ENCODE assay signal across 8 mouse cellular contexts in genomic region chr7:44384716-44385059, GRCm38 (mm10). TPM values are rescaled to one million over a fixed set of nuclear protein-coding genes. Genes with fewer than 3 reads are reported as not detected.
DNase-seq lines count a peak whose midpoint lies in the region; ATAC-seq and TF ChIP-seq lines count a peak whose summit lies in the region.

No protein-coding gene starts in this region.

- H3K9me3 ChIP-seq in heart, embryonic 10.5 days, result no peaks in the 10 kb centered on the region
- no peaks in the 10 kb centered on the region for H3K9me3 ChIP-seq in G1E (replicated peaks)
- 0 out of 2 replicates have a peak, but pooled peaks cover 3% of the 10 kb centered on the region for H3K9me3 ChIP-seq in heart, postnatal 0 days (replicated peaks; ENCODE audit: control insufficient read depth, low read length)

- H3K4me2 ChIP-seq in heart, postnatal 0 days (ENCODE audit: low read depth, low read length), result peak overlapping the region; percentile 87

- intact Hi-C loops in heart, postnatal 14 days (cut with DNase I), result no loop called here

- H3K27ac ChIP-seq in heart, embryonic 10.5 days, result no peak overlapping the region
- H3K27ac ChIP-seq in heart, postnatal 0 days (ENCODE audit: low read depth), result no peak overlapping the region

- peak overlapping the region; percentile 8; the same call in 1 of the 2 replicates for H3K9ac ChIP-seq in heart, postnatal 0 days (replicated peaks; ENCODE audit: low read depth, low read length)

- no peak for TF ChIP-seq CTCF in G1E (IDR thresholded peaks at IDR 0.05; ENCODE audit: low read depth, low read length)
- TF ChIP-seq CTCF in heart, postnatal 0 days (IDR thresholded peaks at IDR 0.05; ENCODE audit: low read depth), result no peak

- H3K36me3 ChIP-seq in heart, embryonic 10.5 days, result no peaks in the 10 kb centered on the region
- no peaks in the 10 kb centered on the region for H3K36me3 ChIP-seq in G1E (replicated peaks)
- no peaks in the 10 kb centered on the region for H3K36me3 ChIP-seq in heart, postnatal 0 days (replicated peaks; ENCODE audit: control insufficient read depth, insufficient read depth, low read length)

- ATAC-seq in G1E (ENCODE audit: extremely low read depth, insufficient number of reproducible peaks, low FRiP score, poor library complexity, severe bottlenecking), result no peak
- peak; percentile 28; the same call in 1 of the 2 replicates for ATAC-seq in heart, postnatal 0 days (ENCODE audit: insufficient read depth, low read depth)
- peak; percentile 29; the same call in 1 of the 2 replicates for ATAC-seq in megakaryocyte progenitor cell, adult 5-6 weeks (replicated peaks; ENCODE audit: poor library complexity)

- peak overlapping the region; percentile 64 for H3K4me3 ChIP-seq in heart, embryonic 10.5 days
- H3K4me3 ChIP-seq in G1E (ENCODE audit: low read depth, low read length), result peak overlapping the region; percentile 23; the same call in 1 of the 2 replicates
- H3K4me3 ChIP-seq in heart, postnatal 0 days (ENCODE audit: low read depth, low read length), result peak overlapping the region; percentile 49

- no peak for TF ChIP-seq EP300 in heart, postnatal 0 days (IDR thresholded peaks at IDR 0.05; ENCODE audit: low read depth)

- no peak for DNase-seq in heart, embryonic 10.5 days (ENCODE audit: low spot score)
- no peak for DNase-seq in heart, postnatal 14 days
- DNase-seq in G1E (ENCODE audit: low spot score) (no peak), MN1 (ENCODE audit: low spot score) (no peak)
- DNase-seq in heart, postnatal 0 days (ENCODE audit: low spot score), result no peak
- no peak for DNase-seq in thymus, postnatal 0 days (ENCODE audit: low spot score)
- DNase-seq in retina, embryonic 14.5 days (ENCODE audit: low spot score), result no peak

- peaks cover 11% of the 10 kb centered on the region for H3K4me1 ChIP-seq in heart, embryonic 10.5 days
- peaks cover 8% of the 10 kb centered on the region for H3K4me1 ChIP-seq in G1E (ENCODE audit: insufficient read depth, low read depth, low read length)
- H3K4me1 ChIP-seq in heart, postnatal 0 days (ENCODE audit: control insufficient read depth, insufficient read depth), result peaks cover 4% of the 10 kb centered on the region

- H3K27me3 ChIP-seq in heart, embryonic 10.5 days (ENCODE audit: insufficient read depth, poor library complexity, severe bottlenecking), result peaks cover 71% of the 10 kb centered on the region
- H3K27me3 ChIP-seq in G1E (ENCODE audit: insufficient read depth, low read length), result peaks cover 64% of the 10 kb centered on the region
- peaks cover 14% of the 10 kb centered on the region; the same call in 1 of the 2 replicates for H3K27me3 ChIP-seq in heart, postnatal 0 days (ENCODE audit: control insufficient read depth, insufficient read depth, low read length)

- under 1% methylated on average over 17 of the region's 17 CpGs for WGBS in heart, embryonic 10.5 days
- WGBS in heart, postnatal 0 days, result 2% methylated on average over 17 of the region's 17 CpGs

RNA-seq across cellular contexts. Expression of gene Syt3, which starts 0.8 kb away (rescaled TPM):
- 0.74 and 0.78 TPM in 2 replicates for polyA plus RNA-seq in heart, embryonic 10.5 days (2016; fragmentation: Nextera tagmentation; extraction: Ambion mirVana)
- total RNA-seq in heart, postnatal 14 days (2021), result 1 to 10 TPM; 1.5 to 2.2 TPM
- total RNA-seq in G1E (2014; fragmentation: Nextera tagmentation) (not detected in 2 replicates), G1E (2017) (not detected in 2 replicates)
- 0.02 TPM in 1 of 2 replicates, not detected in the other for polyA plus RNA-seq in G1E (2012)
- 0.58 and 3.1 TPM in 2 replicates for total RNA-seq in heart, postnatal 0 days (2014; rRNA removed; ENCODE audit: low replicate concordance)
- 0.81 and 0.86 TPM in 2 replicates for polyA plus RNA-seq in heart, postnatal 0 days (2015; fragmentation: Nextera tagmentation; extraction: Ambion mirVana)
- 0.22 and 0.24 TPM in 2 replicates for total RNA-seq in megakaryocyte progenitor cell, adult 5-6 weeks (2015)
- total RNA-seq in megakaryocyte progenitor cell, adult 5-6 weeks (2017), result 0.12 and 0.14 TPM in 2 replicates
- polyA plus RNA-seq in thymus, postnatal 0 days (2015; fragmentation: Nextera tagmentation; extraction: Ambion mirVana), result 0.26 and 0.38 TPM in 2 replicates

RNA-seq across cellular contexts. Expression of gene 1700008O03Rik, which starts 0.9 kb away (rescaled TPM):
- 0.49 and 0.83 TPM in 2 replicates for polyA plus RNA-seq in heart, embryonic 10.5 days (2016; fragmentation: Nextera tagmentation; extraction: Ambion mirVana)
- total RNA-seq in heart, postnatal 14 days (2021), result under 1 TPM in 1 of 2 experiments, not detected in 1; 0.24 TPM
- total RNA-seq in G1E (2014; fragmentation: Nextera tagmentation) (2.5 TPM in 1 of 2 replicates, not detected in the other), G1E (2017) (0.11 and 0.41 TPM in 2 replicates)
- polyA plus RNA-seq in G1E (2012), result 0.49 and 0.61 TPM in 2 replicates
- total RNA-seq in heart, postnatal 0 days (2014; rRNA removed; ENCODE audit: low replicate concordance), result not detected in 2 replicates
- polyA plus RNA-seq in heart, postnatal 0 days (2015; fragmentation: Nextera tagmentation; extraction: Ambion mirVana), result 0.14 and 0.52 TPM in 2 replicates
- 0.44 and 1.5 TPM in 2 replicates for total RNA-seq in megakaryocyte progenitor cell, adult 5-6 weeks (2015)
- 1.8 and 2.2 TPM in 2 replicates for total RNA-seq in megakaryocyte progenitor cell, adult 5-6 weeks (2017)
- polyA plus RNA-seq in thymus, postnatal 0 days (2015; fragmentation: Nextera tagmentation; extraction: Ambion mirVana), result 0.59 and 0.90 TPM in 2 replicates

RNA-seq across cellular contexts. Expression of gene Lrrc4b, which starts 44.1 kb away (rescaled TPM):
- polyA plus RNA-seq in heart, embryonic 10.5 days (2016; fragmentation: Nextera tagmentation; extraction: Ambion mirVana), result 1.2 and 1.7 TPM in 2 replicates
- 10 to 100 TPM; 18.7 to 19.7 TPM for total RNA-seq in heart, postnatal 14 days (2021)
- total RNA-seq in G1E (2014; fragmentation: Nextera tagmentation) (not detected in 2 replicates), G1E (2017) (0.05 TPM in 1 of 2 replicates, not detected in the other)
- polyA plus RNA-seq in G1E (2012), result not detected in 2 replicates
- total RNA-seq in heart, postnatal 0 days (2014; rRNA removed; ENCODE audit: low replicate concordance), result 55.6 and 89.5 TPM in 2 replicates
- polyA plus RNA-seq in heart, postnatal 0 days (2015; fragmentation: Nextera tagmentation; extraction: Ambion mirVana), result 2.8 TPM in 2 replicates
- total RNA-seq in megakaryocyte progenitor cell, adult 5-6 weeks (2015), result not detected in 2 replicates
- not detected in 2 replicates for total RNA-seq in megakaryocyte progenitor cell, adult 5-6 weeks (2017)
- 0.05 TPM in 1 of 2 replicates, not detected in the other for polyA plus RNA-seq in thymus, postnatal 0 days (2015; fragmentation: Nextera tagmentation; extraction: Ambion mirVana)

Comparison
In these comparisons a context has a peak if more than half of its experiments do, and no peak if none do; other contexts are left out.
1. RNA of gene Lrrc4b, which starts 44.1 kb away (total RNA-seq): 55.6 to 89.5 TPM in heart, postnatal 0 days and 18.7 to 19.7 TPM in heart, postnatal 14 days; 0.05 TPM in G1E and not detected in megakaryocyte progenitor cell, adult 5-6 weeks; every median in the first group is over 10 times any median in the second.
2. Peak in every context shown above with its lines, with median percentiles within 50 percentile points of each other: H3K4me3 ChIP-seq.